Mouse (Mus musculus): ENCODE data around the gene Zfp526.

Zfp526 gene

GRCm38 (mm10) chr7:25266180-25266962 is 45.1 kb downstream of the Zfp526 start:
- no peak for DNase-seq (ENCODE audit: low read depth, low spot score)

- peak; percentile 99 for DNase-seq (ENCODE audit: low read depth, low spot score)
Measured at GRCm38 (mm10) chr7:25267301-25267750, 46.1 kb downstream of the Zfp526 start, which contains the start of gene Cic. Gene Cic (plus strand): TSS chr7:25267704.

- peak; percentile 100 for DNase-seq (ENCODE audit: low read depth, low spot score)
Measured at GRCm38 (mm10) chr7:25267751-25268463, 46.7 kb downstream of the Zfp526 start.

- no peak for DNase-seq (ENCODE audit: low read depth, low spot score)
Measured at GRCm38 (mm10) chr7:25268588-25268987, 47.4 kb downstream of the Zfp526 start.

- DNase-seq (ENCODE audit: low read depth, low spot score): no peak
Measured at GRCm38 (mm10) chr7:25269029-25269428, 47.8 kb downstream of the Zfp526 start.

GRCm38 (mm10) chr7:25269545-25270271 is 48.5 kb downstream of the Zfp526 start:
- no peak for DNase-seq (ENCODE audit: low read depth, low spot score)

- DNase-seq (ENCODE audit: low read depth, low spot score): no peak
Measured at GRCm38 (mm10) chr7:25270652-25271633, 49.7 kb downstream of the Zfp526 start.

- DNase-seq (ENCODE audit: low read depth, low spot score): no peak
Measured at GRCm38 (mm10) chr7:25271651-25272444, 50.6 kb downstream of the Zfp526 start.

GRCm38 (mm10) chr7:25272445-25273258 is 51.4 kb downstream of the Zfp526 start:
- no peak for DNase-seq (ENCODE audit: low read depth, low spot score)

- no peak for DNase-seq (ENCODE audit: low read depth, low spot score)
Measured at GRCm38 (mm10) chr7:25273259-25274241, 52.3 kb downstream of the Zfp526 start.

- no peak for DNase-seq (ENCODE audit: low read depth, low spot score)
Measured at GRCm38 (mm10) chr7:25274571-25274970, 53.3 kb downstream of the Zfp526 start.

GRCm38 (mm10) chr7:25274996-25275395 is 53.8 kb downstream of the Zfp526 start:
- no peak for DNase-seq (ENCODE audit: low read depth, low spot score)

- DNase-seq (ENCODE audit: low read depth, low spot score): no peak
Measured at GRCm38 (mm10) chr7:25275555-25276298, 54.5 kb downstream of the Zfp526 start.

All from telencephalon, adult 2 months (tissue).